Mouse (Mus musculus): ENCODE data around the gene Prtg.

Prtg gene

DNA sequence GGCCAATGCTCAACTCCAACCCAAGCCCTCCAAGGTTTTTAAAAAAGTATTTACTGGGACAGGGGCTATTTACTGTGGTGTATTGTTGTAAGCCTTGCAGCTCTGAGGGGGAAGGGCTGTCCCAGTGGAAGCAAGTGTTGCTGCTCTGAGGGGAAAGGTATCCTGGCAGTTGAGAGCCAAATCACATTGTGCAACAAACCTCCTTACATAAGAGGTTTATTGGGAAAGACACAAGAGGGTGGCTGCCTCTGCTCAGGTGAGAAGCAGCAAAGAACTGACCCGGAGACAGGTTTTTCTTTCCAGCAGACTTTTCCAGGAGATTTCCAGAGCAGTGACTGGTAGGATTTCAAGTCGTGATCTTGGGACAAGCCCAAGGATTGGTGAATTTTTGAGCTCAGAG lies 129.6 kb downstream of the Prtg start:
- Histone ChIP-seq H3K27me3 (ENCODE audit: control insufficient read depth, insufficient read depth, low read length, poor library complexity, severe bottlenecking) (no peaks in the 10 kb centered on the region; the same call in 1 of the 2 replicates), H3K36me3 (ENCODE audit: control insufficient read depth, insufficient read depth, low read length, poor library complexity, severe bottlenecking) (no peaks in the 10 kb centered on the region)
- DNase-seq (ENCODE audit: low read depth, low spot score) = no peak

- Histone ChIP-seq H3K36me3 (ENCODE audit: control insufficient read depth, insufficient read depth, low read length, poor library complexity, severe bottlenecking) (no peaks in the 10 kb centered on the region), H3K27me3 (ENCODE audit: control insufficient read depth, insufficient read depth, low read length, poor library complexity, severe bottlenecking) (no peaks in the 10 kb centered on the region)
- DNase-seq (ENCODE audit: low read depth, low spot score) = peak; percentile 19
These were observed 136.8 kb downstream of the Prtg start for GRCm38 (mm10) chr9:72943424-72943823.

GRCm38 (mm10) chr9:72944286-72944685 lies 137.6 kb downstream of the Prtg start:
- H3K27me3 ChIP-seq (ENCODE audit: control insufficient read depth, insufficient read depth, low read length, poor library complexity, severe bottlenecking) = no peaks in the 10 kb centered on the region
- no peaks in the 10 kb centered on the region for H3K36me3 ChIP-seq (ENCODE audit: control insufficient read depth, insufficient read depth, low read length, poor library complexity, severe bottlenecking)
- DNase-seq (ENCODE audit: low read depth, low spot score) = no peak

DNA sequence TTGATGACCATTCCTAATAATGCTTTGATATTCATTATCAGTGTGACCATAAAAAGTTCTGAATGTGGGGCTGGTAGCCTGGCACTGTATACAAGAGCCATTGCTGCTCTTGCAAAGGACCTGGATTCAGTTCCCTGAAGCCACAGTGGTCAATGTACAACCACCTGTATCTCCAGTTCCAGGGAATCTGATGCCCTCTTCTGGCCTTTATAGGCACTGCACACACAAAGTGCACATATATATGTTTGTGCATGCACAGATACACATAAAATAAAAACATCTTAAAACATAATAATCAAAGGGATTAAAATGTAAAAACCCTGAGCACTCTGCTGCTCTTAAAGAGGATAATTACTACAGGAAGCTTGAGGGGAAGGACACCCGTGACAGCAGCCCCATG lies 140.3 kb downstream of the Prtg start:
- H3K27me3 ChIP-seq (ENCODE audit: control insufficient read depth, insufficient read depth, low read length, poor library complexity, severe bottlenecking) = no peaks in the 10 kb centered on the region
- no peaks in the 10 kb centered on the region for H3K36me3 ChIP-seq (ENCODE audit: control insufficient read depth, insufficient read depth, low read length, poor library complexity, severe bottlenecking)
- DNase-seq (ENCODE audit: low read depth, low spot score) = no peak

- no peak for DNase-seq (ENCODE audit: low read depth, low spot score)
- Histone ChIP-seq H3K36me3 (ENCODE audit: control insufficient read depth, insufficient read depth, low read length, poor library complexity, severe bottlenecking) (no peaks in the 10 kb centered on the region), H3K27me3 (ENCODE audit: control insufficient read depth, insufficient read depth, low read length, poor library complexity, severe bottlenecking) (no peaks in the 10 kb centered on the region)
These were observed 142.9 kb downstream of the Prtg start for GRCm38 (mm10) chr9:72949572-72949971.

DNA sequence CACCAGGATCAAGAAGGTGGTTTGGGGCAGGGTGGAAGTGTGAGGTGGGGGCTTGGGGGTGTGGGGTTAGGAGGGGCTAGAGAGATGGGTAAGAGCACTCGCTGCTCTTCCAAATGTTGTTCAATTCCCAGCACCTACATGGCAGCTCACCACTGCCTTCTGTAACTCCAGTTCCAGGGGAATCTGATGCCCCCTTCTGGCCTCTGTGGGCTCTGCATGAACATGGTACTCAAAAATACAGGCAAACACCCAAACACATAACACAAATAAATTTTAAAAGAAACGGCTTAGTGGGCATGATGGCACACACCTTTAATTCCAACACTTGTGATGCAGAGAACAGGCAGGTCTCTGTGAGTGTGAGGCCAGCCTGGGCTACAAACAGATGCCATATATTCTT lies 148.1 kb downstream of the Prtg start:
- Histone ChIP-seq H3K27me3 (ENCODE audit: control insufficient read depth, insufficient read depth, low read length, poor library complexity, severe bottlenecking) (no peaks in the 10 kb centered on the region), H3K36me3 (ENCODE audit: control insufficient read depth, insufficient read depth, low read length, poor library complexity, severe bottlenecking) (no peaks in the 10 kb centered on the region)
- peak; percentile 38 for DNase-seq (ENCODE audit: low read depth, low spot score)

DNA sequence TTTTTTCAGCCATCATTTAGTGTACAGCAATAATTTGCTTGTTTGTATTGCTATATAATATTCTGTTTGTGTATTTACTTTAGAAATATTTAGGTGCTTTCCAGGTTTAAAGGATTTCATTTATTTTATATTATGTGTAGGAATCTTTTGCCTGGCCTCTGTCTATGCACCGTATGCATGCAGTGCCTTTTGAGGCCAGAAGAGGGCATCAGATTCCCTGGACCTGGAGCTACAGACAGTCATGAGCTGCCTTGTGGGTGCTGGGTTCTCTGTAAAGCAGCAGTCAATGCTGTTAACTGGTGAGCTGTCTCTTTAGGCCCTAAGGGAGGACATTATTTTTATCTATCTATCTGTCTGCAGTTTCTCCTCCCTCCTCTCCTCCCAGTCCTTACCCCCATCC lies 148.9 kb downstream of the Prtg start:
- H3K27me3 ChIP-seq (ENCODE audit: control insufficient read depth, insufficient read depth, low read length, poor library complexity, severe bottlenecking) = no peaks in the 10 kb centered on the region
- no peaks in the 10 kb centered on the region for H3K36me3 ChIP-seq (ENCODE audit: control insufficient read depth, insufficient read depth, low read length, poor library complexity, severe bottlenecking)
- DNase-seq (ENCODE audit: low read depth, low spot score) = peak; percentile 76

DNA sequence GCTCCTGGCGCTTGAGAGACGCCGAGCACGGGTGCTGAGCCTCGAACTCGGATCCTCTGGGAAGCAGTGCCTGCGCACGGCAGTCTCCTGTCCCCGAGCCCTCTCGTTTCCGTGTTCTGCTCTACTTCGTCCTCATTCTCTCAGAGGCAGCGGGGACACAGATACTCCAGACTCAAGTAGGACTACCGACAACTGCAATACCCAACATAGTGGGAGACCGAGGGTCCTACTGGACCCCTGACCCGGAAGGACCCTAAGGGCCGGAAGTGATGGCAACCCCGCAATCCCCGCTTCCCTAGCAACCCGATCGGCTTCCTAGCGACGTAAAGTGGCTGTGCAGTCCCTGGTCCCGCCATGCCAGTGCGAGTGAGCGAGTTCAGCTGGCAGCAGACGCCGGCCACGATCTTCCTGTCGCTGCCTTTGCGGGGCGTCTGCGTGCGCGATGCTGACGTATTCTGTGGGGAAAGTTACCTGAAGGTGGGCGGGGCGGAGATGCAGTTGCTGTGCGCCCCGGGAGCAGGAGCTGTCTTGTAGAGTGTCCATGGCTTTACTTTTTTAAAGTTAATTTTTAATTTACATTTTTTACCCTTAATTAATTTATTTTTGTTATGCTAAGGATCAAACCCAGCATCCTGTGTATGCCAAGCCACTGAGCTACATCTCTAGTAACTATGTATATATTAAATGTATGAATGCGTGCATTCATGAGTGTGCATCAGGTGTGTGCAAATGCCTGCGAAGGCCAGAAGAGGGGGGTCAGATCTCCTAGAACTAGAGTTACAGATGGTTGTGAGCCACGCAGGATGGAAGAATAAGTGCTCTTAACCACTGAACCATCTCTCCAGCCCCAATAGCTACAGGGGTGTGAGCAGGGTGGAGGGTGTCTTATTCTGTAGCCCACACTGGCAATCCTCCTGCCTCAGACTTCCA lies 152.1 kb downstream of the Prtg start, which contains the start of the genes Dyx1c1 and Gm44503:
Gene Dyx1c1 (plus strand): TSS at position 265 of the 930 bp plus-strand sequence.
Gene Gm44503 (plus strand): TSS at position 332 of the 930 bp plus-strand sequence.
- Histone ChIP-seq H3K27me3 (ENCODE audit: control insufficient read depth, insufficient read depth, low read length, poor library complexity, severe bottlenecking) (no peaks in the 10 kb centered on the region), H3K36me3 (ENCODE audit: control insufficient read depth, insufficient read depth, low read length, poor library complexity, severe bottlenecking) (no peaks in the 10 kb centered on the region)
- DNase-seq (ENCODE audit: low read depth, low spot score) = peak; percentile 89

DNA sequence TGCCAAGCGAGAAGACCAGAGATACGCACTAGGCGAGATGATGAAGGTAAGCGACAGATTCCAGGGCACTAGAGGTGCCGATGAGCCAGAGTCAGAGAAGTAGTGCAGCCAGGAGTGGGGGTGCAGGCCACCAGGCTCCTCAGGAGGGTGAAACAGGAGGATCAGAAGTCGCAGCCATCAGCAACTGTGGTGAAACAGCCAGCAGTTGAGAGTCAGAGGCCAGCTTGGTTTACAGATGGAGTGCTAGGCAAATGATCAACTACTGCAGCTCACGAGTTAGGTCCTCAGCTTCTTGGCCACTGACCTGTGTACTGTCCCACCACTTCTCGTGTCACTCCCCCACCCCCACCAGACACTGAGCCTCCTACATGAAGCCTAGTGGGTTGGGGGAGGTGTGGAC lies 154.7 kb downstream of the Prtg start:
- no peak for DNase-seq (ENCODE audit: low read depth, low spot score)
- Histone ChIP-seq H3K36me3 (ENCODE audit: control insufficient read depth, insufficient read depth, low read length, poor library complexity, severe bottlenecking) (no peaks in the 10 kb centered on the region), H3K27me3 (ENCODE audit: control insufficient read depth, insufficient read depth, low read length, poor library complexity, severe bottlenecking) (no peaks in the 10 kb centered on the region)

- Histone ChIP-seq H3K27me3 (ENCODE audit: control insufficient read depth, insufficient read depth, low read length, poor library complexity, severe bottlenecking) (no peaks in the 10 kb centered on the region), H3K36me3 (ENCODE audit: control insufficient read depth, insufficient read depth, low read length, poor library complexity, severe bottlenecking) (no peaks in the 10 kb centered on the region)
- peak; percentile 45 for DNase-seq (ENCODE audit: low read depth, low spot score)
These were observed 155.3 kb downstream of the Prtg start for GRCm38 (mm10) chr9:72961959-72962358.

Data from splenic B cell, adult 2 months (primary cell).